Comparison of ENCODE assay signal across 26 mouse cellular contexts in the genomic region with DNA sequence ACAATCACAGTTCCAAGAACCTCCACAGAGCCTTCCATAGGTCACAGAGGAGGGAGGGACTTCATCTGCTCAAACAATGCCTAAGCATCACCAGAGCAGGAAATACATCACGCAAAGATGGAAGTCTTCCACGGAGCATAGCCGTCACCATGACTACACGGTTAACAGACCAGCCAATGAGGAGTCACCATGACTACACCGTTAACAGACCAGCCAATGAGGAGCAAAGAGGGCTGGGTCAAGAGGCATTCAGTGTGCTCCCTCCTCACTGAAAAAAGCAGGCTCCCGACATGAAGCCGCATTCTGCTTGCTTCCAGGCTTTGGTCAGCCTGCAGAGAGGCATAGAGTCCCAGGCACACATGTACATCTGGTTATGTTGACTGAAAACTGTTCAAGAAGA.
DNase-seq lines count a peak whose midpoint lies in the region; ATAC-seq lines count a peak whose summit lies in the region.
"Had no signal": no experiment of that assay in that cellular context is flagged by ENCODE, and none has a peak within 500 bp of the region (broad histone marks: within the 10 kb centered on the region; RNA-seq: fewer than 3 reads in every experiment).

No protein-coding gene starts in this region.

- no peaks in the 10 kb centered on the region for H3K27me3 ChIP-seq in limb, embryonic 13.5 days
- H3K27me3 ChIP-seq in limb, embryonic 10.5 days (ENCODE audit: low read depth, poor library complexity, severe bottlenecking) = no peaks in the 10 kb centered on the region
- H3K27me3 ChIP-seq in limb, embryonic 15.5 days = no peaks in the 10 kb centered on the region
- H3K27me3 ChIP-seq: embryonic facial prominence, embryonic 12.5 days; hindbrain, embryonic 12.5 days; kidney, embryonic 15.5 days; liver, embryonic 12.5 days; megakaryocyte, embryonic 14.5 days; midbrain, embryonic 12.5 days; stomach, embryonic 15.5 days had no signal

- H3K36me3 ChIP-seq in limb, embryonic 13.5 days = no peaks in the 10 kb centered on the region
- H3K36me3 ChIP-seq in limb, embryonic 10.5 days = no peaks in the 10 kb centered on the region
- H3K36me3 ChIP-seq in limb, embryonic 15.5 days = no peaks in the 10 kb centered on the region
- H3K36me3 ChIP-seq: embryonic facial prominence, embryonic 12.5 days; forebrain, embryonic 10.5 days; hindbrain, embryonic 12.5 days; kidney, embryonic 15.5 days; liver, embryonic 12.5 days; midbrain, embryonic 12.5 days; stomach, embryonic 15.5 days had no signal

- H3K9ac ChIP-seq in limb, embryonic 13.5 days = no peak overlapping the region
- H3K9ac ChIP-seq in limb, embryonic 15.5 days = no peak overlapping the region
- H3K9ac ChIP-seq: embryonic facial prominence, embryonic 12.5 days; hindbrain, embryonic 12.5 days; kidney, embryonic 15.5 days; liver, embryonic 12.5 days; liver, postnatal 0 days; midbrain, embryonic 12.5 days; stomach, embryonic 15.5 days had no signal

- peak; percentile 44 for ATAC-seq in frontal cortex, adult (ENCODE audit: low TSS enrichment)
- peak; percentile 51; the same call in 1 of the 2 replicates for ATAC-seq in limb, embryonic 13.5 days (ENCODE audit: low FRiP score, low read depth)
- no peak for ATAC-seq in limb, embryonic 15.5 days (ENCODE audit: insufficient number of reproducible peaks, low FRiP score, low TSS enrichment, low read depth)
- no peak for ATAC-seq in inflammation-experienced regulatory T-cells, adult 6 months
- ATAC-seq: activated CD4-positive, CD25-positive, alpha-beta regulatory T cell, adult 4 months; forebrain, embryonic 16.5 days; liver, embryonic 12.5 days; liver, postnatal 0 days had no signal

- H3K4me3 ChIP-seq in limb, embryonic 13.5 days = no peak overlapping the region
- no peak overlapping the region for H3K4me3 ChIP-seq in limb, embryonic 10.5 days
- no peak overlapping the region for H3K4me3 ChIP-seq in limb, embryonic 15.5 days
- H3K4me3 ChIP-seq: embryonic facial prominence, embryonic 12.5 days; forebrain, embryonic 10.5 days; hindbrain, embryonic 12.5 days; kidney, embryonic 15.5 days; liver, embryonic 12.5 days; megakaryocyte, embryonic 14.5 days; midbrain, embryonic 12.5 days; stomach, embryonic 15.5 days had no signal

- peak overlapping the region; percentile 49; the same call in 1 of the 2 replicates for H3K27ac ChIP-seq in limb, embryonic 13.5 days
- no peak overlapping the region for H3K27ac ChIP-seq in limb, embryonic 10.5 days
- peak overlapping the region; percentile 59 for H3K27ac ChIP-seq in limb, embryonic 15.5 days
- H3K27ac ChIP-seq: embryonic facial prominence, embryonic 12.5 days; forebrain, embryonic 10.5 days; hindbrain, embryonic 12.5 days; kidney, embryonic 15.5 days; liver, embryonic 12.5 days; midbrain, embryonic 12.5 days; stomach, embryonic 15.5 days had no signal

- no peak overlapping the region for H3K4me2 ChIP-seq in limb, embryonic 13.5 days (replicated peaks)
- no peak overlapping the region for H3K4me2 ChIP-seq in limb, embryonic 15.5 days
- H3K4me2 ChIP-seq: embryonic facial prominence, embryonic 12.5 days; hindbrain, embryonic 12.5 days; kidney, embryonic 15.5 days; liver, embryonic 12.5 days; midbrain, embryonic 12.5 days; stomach, embryonic 15.5 days had no signal

- H3K4me1 ChIP-seq in limb, embryonic 13.5 days = peaks cover 4% of the 10 kb centered on the region; the same call in 1 of the 2 replicates
- peaks cover 2% of the 10 kb centered on the region; the same call in 1 of the 2 replicates for H3K4me1 ChIP-seq in limb, embryonic 10.5 days
- H3K4me1 ChIP-seq in limb, embryonic 15.5 days = 0 out of 2 replicates have a peak, but pooled peaks cover 4% of the 10 kb centered on the region
- H3K4me1 ChIP-seq: embryonic facial prominence, embryonic 12.5 days; forebrain, embryonic 10.5 days; hindbrain, embryonic 12.5 days; kidney, embryonic 15.5 days; liver, embryonic 12.5 days; megakaryocyte, embryonic 14.5 days; midbrain, embryonic 12.5 days; stomach, embryonic 15.5 days had no signal

- no peak for DNase-seq in frontal cortex, adult 2 months (ENCODE audit: extremely low spot score in 1 of 2, low spot score in 1 of 2)
- no peak for DNase-seq in limb, embryonic 10.5 days (ENCODE audit: low spot score)
- DNase-seq in ZHBTc4 (ENCODE audit: low read depth, low spot score) = peak; percentile 20
- DNase-seq: adrenal gland, adult 2 months; adrenal gland, postnatal 36 days; gastrocnemius, postnatal 14 days; kidney, adult 18-20 months; kidney, postnatal 25 days; liver, postnatal 0 days; lung, postnatal 36 days; thymus, adult 2 months; thymus, postnatal 36 days had no signal

- H3K9me3 ChIP-seq in limb, embryonic 13.5 days = peaks cover 8% of the 10 kb centered on the region
- 0 out of 2 replicates have a peak, but pooled peaks cover 3% of the 10 kb centered on the region for H3K9me3 ChIP-seq in limb, embryonic 10.5 days (replicated peaks)
- 0 out of 2 replicates have a peak, but pooled peaks cover 5% of the 10 kb centered on the region for H3K9me3 ChIP-seq in limb, embryonic 15.5 days
- H3K9me3 ChIP-seq: liver, embryonic 12.5 days had no signal

- 73% methylated on average over 7 of the region's 7 CpGs for WGBS in limb, embryonic 13.5 days
- WGBS in limb, embryonic 10.5 days = 86% methylated on average over 7 of the region's 7 CpGs
- WGBS in limb, embryonic 15.5 days = 78% methylated on average over 7 of the region's 7 CpGs

Comparison
In these comparisons a context has a peak if more than half of its experiments do, and no peak if none do; other contexts are left out.
1. ATAC-seq: peak in frontal cortex, adult (single experiment) and limb, embryonic 13.5 days (single experiment); none in limb, embryonic 15.5 days (single experiment) and inflammation-experienced regulatory T-cells, adult 6 months (single experiment).